Comparison of ENCODE assay signal across 9 mouse cellular contexts in genomic region chr8:127184025-127184424, GRCm38 (mm10).
DNase-seq lines count a peak whose midpoint lies in the region; ATAC-seq lines count a peak whose summit lies in the region.
"Had no signal": no experiment of that assay in that cellular context is flagged by ENCODE, and none has a peak within 500 bp of the region (broad histone marks: within the 10 kb centered on the region; RNA-seq: fewer than 3 reads in every experiment).

No protein-coding gene starts in this region.

- no peak overlapping the region for H3K9ac ChIP-seq in liver, embryonic 13.5 days
- H3K9ac ChIP-seq: midbrain, embryonic 12.5 days had no signal

- H3K36me3 ChIP-seq in liver, embryonic 13.5 days = no peaks in the 10 kb centered on the region
- H3K36me3 ChIP-seq: midbrain, embryonic 12.5 days had no signal

- H3K4me1 ChIP-seq in liver, embryonic 13.5 days (replicated peaks) = peaks cover 21% of the 10 kb centered on the region

- no peaks in the 10 kb centered on the region for H3K9me3 ChIP-seq in liver, embryonic 13.5 days (replicated peaks)
- H3K9me3 ChIP-seq: midbrain, embryonic 12.5 days had no signal

- no peak overlapping the region for H3K4me2 ChIP-seq in liver, embryonic 13.5 days
- H3K4me2 ChIP-seq: midbrain, embryonic 12.5 days had no signal

- peak; percentile 82 for ATAC-seq in liver, embryonic 13.5 days (ENCODE audit: low read depth)
- ATAC-seq in activated CD4-positive, CD25-positive, alpha-beta regulatory T cell, adult 4 months = no peak

- H3K27ac ChIP-seq in liver, embryonic 13.5 days = no peak overlapping the region
- H3K27ac ChIP-seq: midbrain, embryonic 12.5 days had no signal

- 37% methylated on average over 4 of the region's 4 CpGs for WGBS in liver, embryonic 13.5 days (ENCODE audit: insufficient replicate concordance)

- H3K27me3 ChIP-seq in liver, embryonic 13.5 days = no peaks in the 10 kb centered on the region
- H3K27me3 ChIP-seq: midbrain, embryonic 12.5 days had no signal

- H3K4me3 ChIP-seq in liver, embryonic 13.5 days (replicated peaks) = no peak overlapping the region
- H3K4me3 ChIP-seq: midbrain, embryonic 12.5 days had no signal

- peak; percentile 31 for DNase-seq in urinary bladder, postnatal 14 days (ENCODE audit: low spot score)
- DNase-seq in urinary bladder, postnatal 10 days (ENCODE audit: low spot score) = no peak
- DNase-seq in kidney, adult 8-10 months = peak; percentile 34 to 50
- DNase-seq in liver, embryonic 13.5 days = no peak
- DNase-seq in yolk sac, embryonic 10.5 days (ENCODE audit: low spot score) = peak; percentile 82
- no peak for DNase-seq in ovary, postnatal 36 days (ENCODE audit: low spot score)
- DNase-seq: cerebellum, postnatal 25 days had no signal

Comparison
In these comparisons a context has a peak if more than half of its experiments do, and no peak if none do; other contexts are left out.
1. DNase-seq: peak in urinary bladder, postnatal 14 days (single experiment), kidney, adult 8-10 months (2 of 2) and yolk sac, embryonic 10.5 days (single experiment); none in urinary bladder, postnatal 10 days (single experiment), liver, embryonic 13.5 days (single experiment) and ovary, postnatal 36 days (single experiment).